Mouse (Mus musculus) G1E (cell line): ENCODE data around the gene Gemin8. TPM values are rescaled to one million over a fixed set of nuclear protein-coding genes. Genes with fewer than 3 reads are reported as not detected.
A peak's percentile ranks its signal among the peaks of the same experiment; 100 is the strongest.

ENCODE experiments used
- ATAC-seq: 2 replicates; pipeline ENCODE4 v1.8.0; 2016; ENCODE audit warnings: mild to moderate bottlenecking; ENCODE audit not compliant: insufficient number of reproducible peaks, poor library complexity, low FRiP score, severe bottlenecking; ENCODE audit errors: extremely low read depth
- DNase-seq: peaks from one replicate; pipeline ENCODE4 v3.0.0; 2012; ENCODE audit warnings: low spot score
- H3K27me3 ChIP-seq: 2 replicates; pipeline ENCODE4 v1.6.1; 2012; ENCODE audit warnings: mild to moderate bottlenecking, low read length, inconsistent platforms; ENCODE audit not compliant: insufficient read depth
- H3K36me3 ChIP-seq: replicated peaks from 2 replicates; pipeline ENCODE3; 2012; ENCODE audit warnings: mild to moderate bottlenecking, inconsistent platforms
- H3K4me1 ChIP-seq: 2 replicates; pipeline ENCODE4 v1.6.1; 2012; ENCODE audit warnings: low read depth, low read length, inconsistent platforms, mixed read lengths; ENCODE audit not compliant: insufficient read depth
- H3K4me3 ChIP-seq: 2 replicates; pipeline ENCODE4 v1.5.1; 2012; ENCODE audit warnings: low read depth, mild to moderate bottlenecking, inconsistent platforms, low read length, moderate library complexity, mixed read lengths
- H3K9me3 ChIP-seq: replicated peaks from 2 replicates; pipeline ENCODE4 v1.6.1; 2012; ENCODE audit warnings: inconsistent platforms
- CTCF ChIP-seq: IDR thresholded peaks from 2 replicates; pipeline ENCODE4 v1.5.1; 2012; ENCODE audit warnings: low read depth, low read length, inconsistent platforms, mixed read lengths
- GATA1 ChIP-seq: IDR thresholded peaks from 2 replicates; pipeline ENCODE4 v1.6.1; 2012; ENCODE audit warnings: borderline replicate concordance, low read length, inconsistent platforms, mixed read lengths
- GATA2 ChIP-seq: IDR thresholded peaks from 2 replicates; pipeline ENCODE4 v1.6.1; 2012; ENCODE audit warnings: low read depth, low read length, inconsistent platforms, borderline replicate concordance
- POLR2AphosphoS5 ChIP-seq: IDR thresholded peaks from 2 replicates; pipeline ENCODE4 v1.6.1; 2012; ENCODE audit warnings: low read depth, low read length, inconsistent platforms; ENCODE audit not compliant: insufficient replicate concordance
- TAL1 ChIP-seq: conservative IDR thresholded peaks from 2 replicates; pipeline ENCODE4 v1.6.1; 2012; ENCODE audit warnings: low read depth, low read length, inconsistent platforms, mixed read lengths
- polyA plus RNA-seq: library from polyadenylated mRNA; stranded (reverse); fragments of >175 nt; gene quantifications from 2 replicates; pipeline ENCODE4 v1.2.3, GENCODE M21; 2012
- total RNA-seq, 2 experiments: library from RNA; stranded (forward) in 1 of 2; stranded (reverse) in 1 of 2; fragments of 200-1000 nt in 1 of 2; fragments of >200 nt in 1 of 2; fragmentation: Nextera tagmentation in 1 of 2; gene quantifications; 2 replicates each; pipeline ENCODE4 v1.2.3; 2014 to 2017

The Gemin8 gene
- total and polyA plus RNA-seq, 3 experiments, result 6.8 to 19.9 (median 11.2) TPM

GRCm38 (mm10) chrX:166196327-166196726, 26.1 kb downstream of the Gemin8 start:
- H3K36me3 ChIP-seq, result peaks cover 2% of the 10 kb centered on the region
- ATAC-seq (no peak), DNase-seq (no peak)
- no peaks in the 10 kb centered on the region for H3K4me1 ChIP-seq
- TF ChIP-seq TAL1 (no peak), POLR2AphosphoS5 (no peak), GATA2 (no peak), GATA1 (no peak)
- no peaks in the 10 kb centered on the region for H3K9me3 ChIP-seq
- no peaks in the 10 kb centered on the region for H3K27me3 ChIP-seq
- H3K4me3 ChIP-seq, result no peak overlapping the region

- H3K27me3 ChIP-seq, result no peaks in the 10 kb centered on the region
- DNase-seq (no peak), ATAC-seq (no peak)
- no peak overlapping the region for H3K4me3 ChIP-seq
- H3K9me3 ChIP-seq, result no peaks in the 10 kb centered on the region
- TF ChIP-seq POLR2AphosphoS5, result no peak
- TF ChIP-seq CTCF, result no peak
- TF ChIP-seq GATA1, result no peak
- TF ChIP-seq GATA2, result no peak
- TF ChIP-seq TAL1, result no peak
- H3K36me3 ChIP-seq, result no peaks in the 10 kb centered on the region
- H3K4me1 ChIP-seq, result no peaks in the 10 kb centered on the region
Measured at GRCm38 (mm10) chrX:166198266-166198665, 28.0 kb downstream of the Gemin8 start.

- no peaks in the 10 kb centered on the region for H3K9me3 ChIP-seq
- no peaks in the 10 kb centered on the region for H3K27me3 ChIP-seq
- DNase-seq (no peak), ATAC-seq (peak; percentile 34; the same call in 1 of the 2 replicates)
- H3K36me3 ChIP-seq, result no peaks in the 10 kb centered on the region
- no peak for TF ChIP-seq GATA1
- no peak for TF ChIP-seq POLR2AphosphoS5
- TF ChIP-seq CTCF, result no peak
- no peak for TF ChIP-seq TAL1
- no peak for TF ChIP-seq GATA2
- H3K4me3 ChIP-seq, result no peak overlapping the region
- H3K4me1 ChIP-seq, result no peaks in the 10 kb centered on the region
Measured at GRCm38 (mm10) chrX:166199812-166200211, 29.6 kb downstream of the Gemin8 start.

DNA sequence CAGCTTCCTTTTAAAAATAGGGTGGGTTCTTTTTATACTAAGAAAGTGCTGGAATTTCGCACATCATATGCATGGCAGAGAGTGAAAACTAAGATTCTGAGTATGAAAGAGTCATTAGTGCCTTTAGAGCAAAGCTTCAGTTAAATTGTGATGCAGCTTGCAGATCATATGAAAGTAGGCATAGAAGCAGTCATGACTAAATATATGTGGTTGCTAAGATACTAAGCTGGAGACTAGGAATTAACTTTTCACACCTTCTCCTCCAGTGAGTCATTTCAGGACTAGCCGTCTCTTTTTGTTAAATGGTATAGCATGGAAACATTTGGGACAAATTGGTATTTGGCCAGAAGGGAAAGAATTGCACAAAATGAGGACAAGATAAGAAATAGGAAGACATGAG, 44.3 kb downstream of the Gemin8 start:
- Histone ChIP-seq H3K4me1 (no peaks in the 10 kb centered on the region), H3K9me3 (no peaks in the 10 kb centered on the region), H3K36me3 (no peaks in the 10 kb centered on the region), H3K27me3 (peaks cover 5% of the 10 kb centered on the region; the same call in 1 of the 2 replicates), H3K4me3 (no peak overlapping the region)
- ATAC-seq, result no peak
- no peak for TF ChIP-seq CTCF
- no peak for TF ChIP-seq POLR2AphosphoS5
- no peak for TF ChIP-seq GATA1
- TF ChIP-seq GATA2, result no peak
- TF ChIP-seq TAL1, result no peak
- DNase-seq, result no peak

DNA sequence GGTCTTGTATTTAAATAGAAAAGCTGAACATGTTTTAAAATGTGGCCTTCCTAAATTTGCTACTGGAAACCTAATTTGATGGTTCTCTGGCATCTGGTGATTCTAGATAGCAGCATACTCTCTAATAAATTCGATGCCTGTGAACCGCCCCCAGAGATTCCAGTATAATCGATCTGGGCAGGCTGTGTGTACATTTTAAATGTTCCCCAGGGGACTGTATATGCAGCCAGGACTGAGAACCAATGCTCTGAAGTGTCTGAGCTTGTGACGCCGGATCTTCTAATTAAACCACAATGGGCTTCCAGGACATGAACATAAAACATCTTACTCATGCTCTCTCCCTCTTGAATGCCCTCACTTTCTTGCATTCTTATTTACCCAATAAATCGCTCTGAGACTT, 46.0 kb downstream of the Gemin8 start:
- DNase-seq (no peak), ATAC-seq (no peak)
- Histone ChIP-seq H3K4me1 (no peaks in the 10 kb centered on the region), H3K4me3 (no peak overlapping the region), H3K9me3 (no peaks in the 10 kb centered on the region), H3K27me3 (peaks cover 2% of the 10 kb centered on the region; the same call in 1 of the 2 replicates), H3K36me3 (no peaks in the 10 kb centered on the region)
- TF ChIP-seq TAL1, result no peak
- no peak for TF ChIP-seq GATA1
- no peak for TF ChIP-seq CTCF
- no peak for TF ChIP-seq POLR2AphosphoS5
- TF ChIP-seq GATA2, result no peak

GRCm38 (mm10) chrX:166216720-166217119, 46.5 kb downstream of the Gemin8 start:
- TF ChIP-seq TAL1 (no peak), CTCF (no peak), GATA2 (no peak), POLR2AphosphoS5 (no peak), GATA1 (no peak)
- Histone ChIP-seq H3K36me3 (no peaks in the 10 kb centered on the region), H3K4me3 (no peak overlapping the region), H3K27me3 (peaks cover 2% of the 10 kb centered on the region; the same call in 1 of the 2 replicates), H3K9me3 (no peaks in the 10 kb centered on the region), H3K4me1 (no peaks in the 10 kb centered on the region)
- DNase-seq, result no peak
- no peak for ATAC-seq

GRCm38 (mm10) chrX:166219331-166219730, 49.1 kb downstream of the Gemin8 start:
- H3K36me3 ChIP-seq, result no peaks in the 10 kb centered on the region
- TF ChIP-seq POLR2AphosphoS5, result no peak
- no peak for TF ChIP-seq CTCF
- TF ChIP-seq GATA2, result no peak
- TF ChIP-seq GATA1, result no peak
- no peak for TF ChIP-seq TAL1
- no peaks in the 10 kb centered on the region for H3K4me1 ChIP-seq
- ATAC-seq (no peak), DNase-seq (no peak)
- H3K9me3 ChIP-seq, result no peaks in the 10 kb centered on the region
- H3K27me3 ChIP-seq, result no peaks in the 10 kb centered on the region
- H3K4me3 ChIP-seq, result no peak overlapping the region
